Mouse (Mus musculus): Measurements from ENCODE around the gene Gm20532.

The Gm20532 gene

DNA sequence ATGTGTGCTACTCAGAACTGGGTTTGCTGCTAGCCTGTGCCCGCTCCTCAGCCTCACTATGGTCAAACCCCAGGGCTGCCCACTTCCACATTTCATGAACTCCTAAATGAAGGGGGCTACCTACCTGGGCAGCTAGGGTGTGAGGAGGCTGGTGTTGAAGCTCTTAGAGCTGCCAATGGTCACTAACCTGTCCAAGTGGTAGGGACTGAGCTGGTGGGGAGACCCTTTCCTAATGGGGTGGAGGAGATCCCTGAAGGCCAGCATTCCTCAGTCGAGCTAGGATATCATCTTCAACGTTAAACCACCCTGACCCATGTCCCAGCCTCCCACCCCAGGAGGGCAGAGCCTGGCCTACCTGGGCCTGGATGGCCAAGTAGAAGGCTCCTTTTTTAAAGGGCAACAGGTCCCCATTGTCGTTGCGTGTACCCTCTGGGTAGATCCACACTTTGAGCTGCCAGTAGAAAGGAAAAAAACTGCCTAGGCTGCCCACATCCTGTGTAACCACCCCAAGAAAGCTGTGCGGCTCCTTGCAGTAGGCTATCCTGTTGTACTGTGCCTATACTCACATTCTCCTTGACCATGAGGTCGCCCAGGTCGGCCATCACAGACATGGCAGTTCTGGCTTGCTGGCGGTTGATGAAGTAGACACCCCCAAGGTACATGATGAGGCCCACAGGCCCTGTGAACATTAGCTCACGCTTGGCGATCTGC is 9.4 kb downstream of the Gm20532 start:
- DNase-seq (ENCODE audit: extremely low spot score, low spot score) = no peak

DNA sequence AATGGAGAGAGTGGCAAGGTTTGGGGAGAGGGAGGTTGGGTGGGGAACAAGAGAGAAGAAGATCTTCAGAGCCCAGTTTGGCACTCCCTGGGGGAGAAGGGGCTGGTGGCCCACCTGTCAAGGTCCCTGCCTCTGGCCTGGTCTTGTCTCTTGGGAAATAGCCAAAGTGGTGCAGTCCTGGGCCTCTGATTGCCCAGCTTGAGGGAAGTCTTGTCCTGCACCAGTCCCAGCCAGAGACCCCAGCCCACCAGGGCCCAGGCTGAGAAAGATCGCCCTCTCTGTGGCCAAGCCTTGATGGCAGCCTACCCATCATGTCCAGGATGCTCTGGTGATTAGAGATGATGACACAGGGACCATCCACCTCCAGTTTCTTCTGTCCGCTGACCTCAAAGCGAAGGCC is 10.5 kb downstream of the Gm20532 start:
- no peak for DNase-seq (ENCODE audit: extremely low spot score, low spot score)

DNA sequence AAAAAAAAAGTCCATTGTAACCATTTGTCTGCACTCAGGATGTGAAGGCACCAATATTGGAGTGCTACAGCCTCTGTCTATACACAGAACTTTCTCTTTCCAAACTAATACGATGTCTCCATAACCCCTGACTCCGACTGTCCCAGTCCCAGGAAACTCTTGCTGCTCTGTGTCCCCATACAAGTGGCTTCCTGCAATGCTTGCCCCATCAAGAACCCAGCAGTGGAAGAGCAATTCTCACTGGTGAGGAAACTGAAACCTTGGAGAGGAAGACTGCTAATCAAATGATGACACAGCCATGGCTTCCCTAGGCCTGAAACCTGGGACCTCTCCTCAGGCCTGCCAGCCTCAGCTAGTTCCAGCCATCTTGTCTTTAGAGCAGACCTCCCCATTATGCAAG is 11.4 kb downstream of the Gm20532 start:
- DNase-seq (ENCODE audit: extremely low spot score, low spot score) = no peak

DNA sequence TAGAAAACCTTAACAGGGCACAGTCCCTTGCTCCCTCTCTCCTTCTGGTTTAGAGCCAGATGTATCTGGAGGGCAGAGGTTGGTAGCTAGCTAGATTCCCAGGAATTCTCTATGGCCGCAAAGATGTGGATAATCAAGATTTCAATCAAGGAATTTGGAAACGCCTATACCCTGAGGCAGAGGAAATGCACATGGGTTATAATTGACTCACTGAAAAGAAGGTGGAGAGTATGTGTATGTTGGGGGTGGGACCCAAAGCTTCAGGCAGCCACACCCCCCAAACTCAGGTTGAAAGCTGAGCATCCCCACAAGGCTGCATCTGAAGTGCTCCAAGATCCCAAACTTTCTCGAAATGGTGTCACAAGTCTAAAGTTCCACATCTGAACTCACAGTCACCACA is 12.0 kb downstream of the Gm20532 start:
- no peak for DNase-seq (ENCODE audit: extremely low spot score, low spot score)

- DNase-seq (ENCODE audit: extremely low spot score, low spot score) = no peak
These were observed 13.5 kb downstream of the Gm20532 start for GRCm38 (mm10) chr2:26599965-26600364.

DNA sequence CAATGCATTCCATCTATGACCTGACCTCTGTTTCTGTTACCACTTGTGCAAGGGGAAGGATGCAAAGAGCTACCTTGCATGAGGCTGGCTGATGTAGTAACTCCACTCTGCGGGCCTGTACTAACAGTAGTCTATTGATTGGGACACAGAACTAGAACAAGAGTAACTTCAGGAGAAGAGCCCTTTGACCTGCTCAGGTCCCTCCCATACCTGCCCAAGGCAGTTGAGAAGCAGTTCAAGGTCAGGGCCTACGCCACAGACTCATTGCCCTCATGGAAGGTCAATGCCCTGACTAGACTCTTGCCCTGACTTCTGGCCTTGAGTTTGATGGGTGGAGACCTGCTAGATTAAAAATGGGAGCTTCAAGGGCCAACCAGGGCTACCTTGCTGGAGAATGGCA is 14.2 kb downstream of the Gm20532 start:
- no peak for DNase-seq (ENCODE audit: extremely low spot score, low spot score)

DNA sequence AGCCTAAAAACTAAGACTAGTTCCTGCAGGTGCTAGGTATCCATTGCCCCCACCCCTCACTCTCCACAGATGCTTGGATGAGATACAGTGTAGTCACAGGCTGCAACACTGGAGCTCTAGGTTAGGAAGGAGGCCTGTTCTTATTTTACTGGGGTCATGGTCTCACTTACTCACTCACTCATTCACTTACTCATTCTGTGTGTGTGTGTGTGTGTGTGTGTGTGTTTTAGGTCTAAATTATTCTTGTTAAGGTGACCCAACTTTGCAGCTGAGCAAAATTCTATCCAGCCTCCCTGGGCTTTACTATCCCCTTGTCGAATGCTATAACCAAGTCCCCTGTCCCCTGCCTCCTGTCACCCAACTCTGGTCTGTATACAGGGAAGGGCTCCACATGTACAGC is 15.2 kb downstream of the Gm20532 start:
- no peak for DNase-seq (ENCODE audit: extremely low spot score, low spot score)

DNA sequence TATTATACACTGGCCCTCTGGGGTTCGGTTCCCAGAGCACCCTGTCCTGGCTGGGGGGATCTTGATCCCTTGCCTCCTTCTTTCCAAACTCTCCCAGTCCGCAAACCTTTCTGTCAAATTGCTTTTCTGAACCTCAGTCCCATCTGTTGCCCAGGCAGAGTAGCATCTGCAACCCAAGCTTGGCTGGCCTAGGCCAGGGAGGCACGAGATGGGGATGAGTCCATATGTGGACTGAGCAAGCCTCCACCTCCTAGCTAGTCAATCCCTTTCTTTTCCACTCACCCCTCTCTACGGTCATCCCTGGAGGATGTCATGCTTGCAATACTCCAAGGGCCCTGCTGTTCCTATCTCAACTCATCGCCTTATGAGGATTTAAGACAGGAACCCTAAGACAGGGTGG is 16.2 kb downstream of the Gm20532 start:
- no peak for DNase-seq (ENCODE audit: extremely low spot score, low spot score)

DNA sequence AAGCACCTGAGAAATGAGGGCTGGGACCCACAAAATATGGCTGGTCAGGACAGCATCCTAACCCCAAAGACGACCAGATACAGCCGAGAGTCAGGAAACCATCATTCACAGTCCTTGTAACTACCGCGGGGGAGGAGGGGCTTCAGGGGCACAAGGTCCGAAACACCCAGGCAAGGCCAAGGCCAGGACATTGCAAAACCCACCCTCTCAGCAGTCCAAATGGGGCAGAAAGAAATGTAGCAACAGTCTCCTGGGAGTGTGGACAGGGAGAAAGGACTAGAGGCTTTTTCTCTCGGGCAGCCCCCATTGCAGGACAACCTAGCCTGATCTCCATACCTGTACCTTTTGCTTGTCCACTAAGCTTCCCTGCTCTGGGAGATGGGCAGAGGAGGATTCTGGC is 16.7 kb downstream of the Gm20532 start:
- no peak for DNase-seq (ENCODE audit: extremely low spot score, low spot score)

GRCm38 (mm10) chr2:26603720-26604671 is 17.6 kb downstream of the Gm20532 start, which contains the start of gene Agpat2:
Agpat2 (minus strand) TSS chr2:26604417.
- DNase-seq (ENCODE audit: extremely low spot score, low spot score) = peak; percentile 64

DNA sequence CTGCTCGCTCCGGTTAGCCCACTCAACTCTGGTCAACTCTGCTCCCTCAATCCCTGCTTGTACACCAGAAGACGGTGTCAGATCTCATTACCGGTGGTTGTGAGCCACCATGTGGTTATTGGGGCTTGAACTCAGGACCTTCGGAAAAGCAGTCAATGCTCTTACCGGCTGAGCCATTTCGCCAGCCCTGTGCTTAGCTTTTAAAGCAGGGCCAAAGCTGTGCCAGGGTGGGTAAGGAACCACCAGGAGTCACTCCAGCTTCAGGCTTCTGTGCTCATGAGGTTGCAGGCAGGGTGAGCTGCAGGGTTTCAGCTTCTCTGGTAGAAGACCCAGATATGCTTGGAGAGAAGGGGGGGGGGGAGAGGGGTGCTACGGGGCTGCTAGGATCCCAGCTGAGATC is 18.9 kb downstream of the Gm20532 start:
- DNase-seq (ENCODE audit: extremely low spot score, low spot score) = no peak

- no peak for DNase-seq (ENCODE audit: extremely low spot score, low spot score)
These were observed 20.1 kb downstream of the Gm20532 start for GRCm38 (mm10) chr2:26606579-26606978.

DNA sequence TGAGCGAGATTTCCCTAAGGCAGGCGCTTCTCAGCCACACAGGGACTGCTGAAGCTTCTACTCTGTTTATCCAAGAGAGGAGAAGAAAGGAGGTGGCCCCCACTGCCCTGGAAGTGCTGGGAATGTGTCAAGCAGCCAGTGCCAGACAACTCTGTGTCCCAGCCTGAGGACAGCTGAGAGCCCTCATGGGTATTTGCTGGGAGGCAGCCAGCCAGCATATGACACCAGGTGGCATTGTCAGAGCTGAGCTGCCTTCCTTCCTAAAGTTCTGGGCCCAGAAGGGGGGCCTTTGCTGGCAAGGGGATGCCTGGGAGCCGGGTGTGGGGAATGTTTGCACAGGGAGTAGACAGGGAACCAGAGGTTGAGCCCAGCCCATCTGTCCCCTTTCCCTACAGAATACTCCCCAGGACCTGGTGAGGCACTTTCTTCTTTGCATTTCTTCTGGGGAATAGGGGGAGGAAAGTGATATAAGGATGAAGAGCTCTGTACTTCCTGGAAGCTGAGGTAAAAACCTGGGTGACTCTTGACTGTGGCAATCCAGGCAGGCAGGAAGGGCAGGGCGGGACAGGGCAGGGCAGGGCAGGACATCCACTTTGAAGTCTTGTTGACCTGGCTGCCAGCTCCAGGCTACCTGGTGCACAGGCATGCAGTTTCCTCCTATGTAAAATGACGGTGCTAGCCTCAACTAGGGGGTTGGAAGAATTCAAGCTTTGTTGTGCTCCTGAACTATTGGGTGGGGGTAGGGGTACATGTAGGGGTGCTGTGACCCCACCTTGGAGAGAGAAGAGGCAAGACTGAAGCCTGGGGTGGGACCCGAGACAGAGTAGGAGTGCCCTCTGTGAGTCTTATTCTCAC is 20.8 kb downstream of the Gm20532 start:
- DNase-seq (ENCODE audit: extremely low spot score, low spot score) = no peak

DNA sequence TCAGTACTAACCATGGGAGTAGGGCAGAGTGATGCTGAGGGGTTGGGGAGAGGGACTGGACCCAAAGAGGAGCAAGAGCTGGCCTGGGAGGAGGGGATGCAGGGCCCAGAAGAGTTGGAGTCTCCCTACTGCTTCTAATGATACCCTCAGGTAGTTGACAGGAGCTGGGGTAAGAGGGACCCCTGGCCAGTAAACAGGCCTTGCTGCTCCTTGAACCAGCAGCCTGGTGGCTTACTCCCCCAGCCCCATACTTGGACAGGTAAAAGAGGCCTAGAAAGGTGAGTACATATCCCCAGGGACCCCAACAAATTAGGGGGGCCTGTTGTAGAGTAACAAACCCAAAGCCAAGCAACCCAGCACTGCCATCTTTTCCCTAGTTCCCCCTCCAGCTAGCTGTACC is 22.3 kb downstream of the Gm20532 start:
- DNase-seq (ENCODE audit: extremely low spot score, low spot score) = no peak

DNA sequence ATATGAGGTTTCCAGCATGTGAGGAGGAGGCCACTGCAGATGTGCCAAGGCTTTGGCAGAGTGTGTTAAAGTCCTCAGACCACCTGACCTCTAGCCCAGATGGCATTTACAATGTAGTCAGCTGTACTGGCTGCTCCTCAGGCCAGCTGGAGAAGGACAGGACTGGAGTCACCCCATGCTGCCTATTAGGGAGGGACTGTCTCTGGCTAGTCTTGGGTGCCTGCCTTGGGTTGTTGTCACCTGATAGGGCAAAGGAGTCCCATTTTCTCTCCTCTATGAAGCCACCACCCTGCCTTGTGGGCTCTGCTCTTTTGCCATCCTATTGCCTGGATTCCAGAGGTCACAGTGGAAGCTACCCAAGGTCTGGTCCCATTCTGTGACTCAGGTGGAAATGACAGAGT is 22.8 kb downstream of the Gm20532 start:
- DNase-seq (ENCODE audit: extremely low spot score, low spot score) = no peak

- no peak for DNase-seq (ENCODE audit: extremely low spot score, low spot score)
These were observed 24.1 kb downstream of the Gm20532 start for GRCm38 (mm10) chr2:26610526-26610925.

DNA sequence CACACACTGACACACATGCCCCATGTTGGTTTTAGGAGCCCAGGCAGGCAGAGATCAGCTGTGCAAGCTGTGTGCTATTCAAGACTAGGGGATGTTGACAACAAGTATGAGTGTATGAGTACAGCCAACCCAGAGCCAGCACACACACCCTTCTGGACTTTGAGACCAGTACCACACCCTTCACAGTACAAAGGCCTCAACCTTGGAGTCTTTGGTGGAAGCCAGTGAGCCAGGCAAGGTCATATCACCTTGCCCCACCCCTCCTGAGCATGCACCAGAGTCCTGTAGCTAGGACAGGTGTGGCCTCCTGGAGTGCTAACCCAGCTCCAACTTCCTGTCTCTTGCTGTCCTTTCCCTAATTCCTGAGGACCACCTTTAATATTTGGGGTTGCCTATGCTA is 24.6 kb downstream of the Gm20532 start:
- no peak for DNase-seq (ENCODE audit: extremely low spot score, low spot score)

DNA sequence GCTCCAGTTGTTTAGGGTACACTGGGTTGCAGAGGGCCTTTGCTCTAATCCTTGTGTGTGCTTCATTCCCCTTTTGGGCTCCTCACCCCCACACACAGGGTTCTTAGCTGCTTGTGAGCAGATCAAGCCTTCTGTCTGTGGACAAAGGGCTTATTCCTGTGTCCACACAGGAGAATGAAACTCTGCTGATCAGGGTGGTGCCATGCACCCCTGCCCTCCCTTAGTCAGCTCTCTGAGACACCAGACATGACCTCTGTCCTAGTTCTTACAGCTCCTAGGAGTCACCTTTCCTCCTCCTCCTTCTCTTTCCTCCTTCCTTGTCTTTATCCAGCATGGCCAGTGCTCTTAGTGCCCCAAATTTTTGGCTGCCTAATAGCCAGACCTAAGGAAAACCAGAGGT is 25.5 kb downstream of the Gm20532 start:
- no peak for DNase-seq (ENCODE audit: extremely low spot score, low spot score)

DNA sequence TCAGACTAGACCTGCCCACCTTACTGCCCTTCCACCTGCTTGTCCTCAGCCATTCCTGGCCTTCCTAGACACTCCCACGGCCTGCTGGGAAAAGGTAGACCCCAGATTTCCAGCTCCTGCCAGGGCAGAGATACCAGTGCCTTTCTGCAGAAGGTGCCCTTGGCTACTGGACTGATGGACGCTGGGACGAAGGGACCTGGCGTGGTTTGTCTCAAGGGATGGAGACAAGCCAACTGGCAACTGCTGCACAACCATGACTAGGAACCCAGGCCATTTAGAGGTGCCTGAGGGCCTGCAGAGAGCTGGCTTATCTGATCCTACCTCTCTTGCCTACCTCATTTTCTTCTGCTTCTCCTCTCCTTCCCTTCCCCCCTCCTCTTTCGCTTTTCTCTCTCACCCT is 28.5 kb downstream of the Gm20532 start:
- DNase-seq (ENCODE audit: extremely low spot score, low spot score) = no peak

DNA sequence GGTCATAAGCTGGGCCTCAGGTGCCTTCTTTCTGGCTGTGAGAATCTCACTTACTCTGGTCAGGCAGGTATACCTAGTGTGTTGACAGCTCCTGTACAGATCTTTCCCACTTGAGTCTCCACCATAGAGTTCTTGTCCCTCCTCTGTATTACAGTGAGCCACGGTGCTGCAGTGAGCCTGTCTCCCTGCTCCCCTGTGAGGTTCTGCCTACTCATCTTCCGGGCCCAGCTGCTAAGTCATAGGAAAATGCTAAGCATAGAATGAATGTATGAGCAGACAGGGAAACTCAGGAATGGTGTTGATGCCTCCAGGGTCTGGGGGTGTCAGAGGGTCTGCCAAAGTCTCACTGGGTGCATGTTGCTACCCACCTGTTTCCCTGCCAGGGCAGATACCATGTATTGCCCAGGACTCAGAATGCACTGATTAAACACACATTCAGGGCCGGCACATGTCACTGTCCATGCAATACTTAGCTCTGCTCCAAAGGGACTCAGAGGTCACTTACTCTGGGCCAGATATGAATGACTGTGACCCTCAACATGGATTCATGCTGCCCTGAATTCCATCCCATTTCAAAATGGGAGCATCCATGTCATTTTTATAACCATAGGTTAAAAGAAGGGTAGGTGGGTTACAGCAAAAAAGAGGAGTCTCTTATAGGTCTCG is 29.2 kb downstream of the Gm20532 start:
- no peak for DNase-seq (ENCODE audit: extremely low spot score, low spot score)

DNA sequence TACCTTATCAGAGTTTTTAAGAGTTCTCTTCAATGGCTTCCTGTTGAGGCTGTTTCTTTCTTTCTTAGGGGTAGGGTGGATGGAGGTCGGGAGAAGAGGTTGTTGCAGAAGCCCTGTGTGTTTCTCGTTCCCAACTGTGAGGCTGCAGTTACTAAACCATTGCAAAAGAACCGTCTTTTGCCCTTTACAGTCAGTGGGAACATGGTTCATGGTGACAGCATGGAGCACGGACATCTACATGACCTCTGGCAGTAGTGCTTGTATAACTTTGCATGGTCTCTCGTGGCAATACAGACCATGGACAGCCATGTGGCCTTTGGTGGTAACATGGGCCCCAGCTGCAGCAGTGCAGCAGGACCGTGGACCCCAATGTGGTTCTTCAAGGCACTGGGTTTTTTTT is 30.9 kb downstream of the Gm20532 start:
- no peak for DNase-seq (ENCODE audit: extremely low spot score, low spot score)
